Comparison of ENCODE assay signal across 19 mouse cellular contexts in genomic region chr5:119605444-119605843, GRCm38 (mm10).
DNase-seq lines count a peak whose midpoint lies in the region; ATAC-seq and TF ChIP-seq lines count a peak whose summit lies in the region.
"Had no signal": no experiment of that assay in that cellular context is flagged by ENCODE, and none has a peak within 500 bp of the region (broad histone marks: within the 10 kb centered on the region; RNA-seq: fewer than 3 reads in every experiment).

No protein-coding gene starts in this region.

- no peak for TF ChIP-seq EP300 in stomach, postnatal 0 days (optimal IDR thresholded peaks at IDR 0.05)

- H3K27ac ChIP-seq in intestine, embryonic 14.5 days (ENCODE audit: low read depth), result no peak overlapping the region
- H3K27ac ChIP-seq in intestine, embryonic 15.5 days, result no peak overlapping the region
- peak overlapping the region; percentile 48 for H3K27ac ChIP-seq in hindbrain, embryonic 13.5 days
- no peak overlapping the region for H3K27ac ChIP-seq in stomach, postnatal 0 days (replicated peaks)
- H3K27ac ChIP-seq: forebrain, embryonic 15.5 days; heart, embryonic 13.5 days had no signal

- 60% methylated on average over 7 of the region's 7 CpGs for WGBS in intestine, embryonic 14.5 days
- 58% methylated on average over 7 of the region's 7 CpGs for WGBS in intestine, embryonic 15.5 days
- WGBS in hindbrain, embryonic 13.5 days, result 30% methylated on average over 7 of the region's 7 CpGs
- WGBS in stomach, postnatal 0 days, result 69% methylated on average over 7 of the region's 7 CpGs

- H3K36me3 ChIP-seq in intestine, embryonic 14.5 days (ENCODE audit: control insufficient read depth, insufficient read depth, low read length), result no peaks in the 10 kb centered on the region
- H3K36me3 ChIP-seq in intestine, embryonic 15.5 days, result no peaks in the 10 kb centered on the region
- no peaks in the 10 kb centered on the region for H3K36me3 ChIP-seq in hindbrain, embryonic 13.5 days
- no peaks in the 10 kb centered on the region for H3K36me3 ChIP-seq in stomach, postnatal 0 days (ENCODE audit: control insufficient read depth, insufficient read depth, low read length)
- H3K36me3 ChIP-seq: forebrain, embryonic 15.5 days; heart, embryonic 13.5 days had no signal

- DNase-seq in intestine, embryonic 14.5 days (ENCODE audit: low spot score), result no peak
- peak; percentile 71 for DNase-seq in lung, postnatal 10 days
- DNase-seq in lung, postnatal 14 days, result no peak
- peak; percentile 26 for DNase-seq in stomach, postnatal 0 days (ENCODE audit: low spot score)
- DNase-seq in layer of hippocampus, postnatal 36 days, result no peak
- DNase-seq: adrenal gland, postnatal 36 days; cerebellum, adult 9-10 months; heart, adult 11 months; kidney, adult 2 months; kidney, postnatal 36 days; liver; liver, postnatal 0 days; thymus, adult 2 months had no signal

- no peaks in the 10 kb centered on the region for H3K9me3 ChIP-seq in intestine, embryonic 14.5 days (ENCODE audit: control insufficient read depth, low read length)
- peaks cover 4% of the 10 kb centered on the region; the same call in 1 of the 2 replicates for H3K9me3 ChIP-seq in intestine, embryonic 15.5 days
- H3K9me3 ChIP-seq in hindbrain, embryonic 13.5 days, result no peaks in the 10 kb centered on the region
- no peaks in the 10 kb centered on the region; the same call in 1 of the 2 replicates for H3K9me3 ChIP-seq in stomach, postnatal 0 days (ENCODE audit: control insufficient read depth, low read length)
- H3K9me3 ChIP-seq: forebrain, embryonic 15.5 days; heart, embryonic 13.5 days had no signal

- H3K9ac ChIP-seq in intestine, embryonic 14.5 days (ENCODE audit: low read length), result no peak overlapping the region
- no peak overlapping the region for H3K9ac ChIP-seq in intestine, embryonic 15.5 days
- no peak overlapping the region for H3K9ac ChIP-seq in hindbrain, embryonic 13.5 days
- H3K9ac ChIP-seq in stomach, postnatal 0 days (ENCODE audit: low read length), result no peak overlapping the region
- H3K9ac ChIP-seq: forebrain, embryonic 15.5 days; heart, embryonic 13.5 days; liver, postnatal 0 days had no signal

- no peak for TF ChIP-seq CTCF in stomach, postnatal 0 days (IDR thresholded peaks at IDR 0.05; ENCODE audit: low read depth)

- ATAC-seq in intestine, embryonic 14.5 days (replicated peaks; ENCODE audit: low FRiP score, low TSS enrichment, low read depth), result peak; percentile 45
- ATAC-seq in intestine, embryonic 15.5 days, result no peak
- ATAC-seq in hindbrain, embryonic 13.5 days (ENCODE audit: low FRiP score), result no peak
- ATAC-seq in stomach, postnatal 0 days (ENCODE audit: low FRiP score, low TSS enrichment), result no peak
- ATAC-seq: forebrain, embryonic 15.5 days; liver, postnatal 0 days had no signal

- H3K4me1 ChIP-seq in intestine, embryonic 14.5 days (replicated peaks; ENCODE audit: control insufficient read depth, insufficient read depth, low read length), result peaks cover 6% of the 10 kb centered on the region; the same call in 1 of the 2 replicates
- H3K4me1 ChIP-seq in intestine, embryonic 15.5 days (replicated peaks), result peaks cover 5% of the 10 kb centered on the region; the same call in 1 of the 2 replicates
- peaks cover 10% of the 10 kb centered on the region for H3K4me1 ChIP-seq in hindbrain, embryonic 13.5 days (replicated peaks)
- no peaks in the 10 kb centered on the region for H3K4me1 ChIP-seq in stomach, postnatal 0 days (replicated peaks; ENCODE audit: control insufficient read depth, insufficient read depth)

- H3K4me2 ChIP-seq in intestine, embryonic 14.5 days (ENCODE audit: low read length), result no peak overlapping the region
- H3K4me2 ChIP-seq in intestine, embryonic 15.5 days (replicated peaks), result no peak overlapping the region
- H3K4me2 ChIP-seq in hindbrain, embryonic 13.5 days, result no peak overlapping the region
- H3K4me2 ChIP-seq in stomach, postnatal 0 days (replicated peaks; ENCODE audit: low read depth), result no peak overlapping the region
- H3K4me2 ChIP-seq: forebrain, embryonic 15.5 days; heart, embryonic 13.5 days; midbrain, embryonic 11.5 days had no signal

- H3K27me3 ChIP-seq in intestine, embryonic 14.5 days (replicated peaks; ENCODE audit: control insufficient read depth, insufficient read depth, low read length), result no peaks in the 10 kb centered on the region
- no peaks in the 10 kb centered on the region for H3K27me3 ChIP-seq in intestine, embryonic 15.5 days (replicated peaks)
- H3K27me3 ChIP-seq in hindbrain, embryonic 13.5 days, result 0 out of 2 replicates have a peak, but pooled peaks cover 3% of the 10 kb centered on the region
- H3K27me3 ChIP-seq in stomach, postnatal 0 days (ENCODE audit: control insufficient read depth, insufficient read depth, low read length), result no peaks in the 10 kb centered on the region
- H3K27me3 ChIP-seq: forebrain, embryonic 15.5 days had no signal

- no peak overlapping the region for H3K4me3 ChIP-seq in intestine, embryonic 14.5 days (ENCODE audit: low read depth, low read length)
- H3K4me3 ChIP-seq in intestine, embryonic 15.5 days (replicated peaks), result no peak overlapping the region
- H3K4me3 ChIP-seq in hindbrain, embryonic 13.5 days, result no peak overlapping the region
- H3K4me3 ChIP-seq in stomach, postnatal 0 days (ENCODE audit: low read depth, low read length), result no peak overlapping the region
- H3K4me3 ChIP-seq: erythroblast, embryonic 14.5 days; forebrain, embryonic 15.5 days; heart, embryonic 13.5 days had no signal

Comparison
In these comparisons a context has a peak if more than half of its experiments do, and no peak if none do; other contexts are left out.
1. DNase-seq: peak in lung, postnatal 10 days (single experiment) and stomach, postnatal 0 days (single experiment); none in intestine, embryonic 14.5 days (single experiment), lung, postnatal 14 days (single experiment) and layer of hippocampus, postnatal 36 days (0 of 2).